Mouse (Mus musculus) bone marrow, adult 2 months (tissue): ENCODE measurements around the gene Nkap. TPM values are rescaled to one million over a fixed set of nuclear protein-coding genes. Genes with fewer than 3 reads are reported as not detected.
A peak's percentile ranks its signal among the peaks of the same experiment; 100 is the strongest.
"Not testable (repeated sequence)": the region's sequence is repeated elsewhere in the genome, so short reads cannot be mapped to it uniquely, and the experiment has no call there.

Experiments
- H3K27ac ChIP-seq: fragments of 200-500 bp; 2 replicates; pipeline ENCODE4 v1.5.1; 2012; ENCODE audit warnings: low read depth, mild to moderate bottlenecking, control low read depth, inconsistent platforms, low read length; ENCODE audit not compliant: control insufficient read depth, poor library complexity, insufficient read depth
- H3K4me1 ChIP-seq: fragments of 200-500 bp; 2 replicates; pipeline ENCODE4 v1.6.1; 2011; ENCODE audit warnings: low read length; ENCODE audit not compliant: control insufficient read depth, insufficient read depth
- H3K4me3 ChIP-seq: fragments of 200-500 bp; replicated peaks from 2 replicates; pipeline ENCODE3; 2011; ENCODE audit warnings: mild to moderate bottlenecking, low read depth, low read length, control low read depth; ENCODE audit not compliant: control insufficient read depth
- CTCF ChIP-seq: fragments of 200-500 bp; IDR thresholded peaks from 2 replicates; pipeline ENCODE4 v1.5.1; 2011; ENCODE audit warnings: low read length, control low read depth; ENCODE audit not compliant: control insufficient read depth, insufficient read depth
- POLR2A ChIP-seq: fragments of 200-500 bp; IDR thresholded peaks from 2 replicates; pipeline ENCODE4 v1.6.1; 2011; ENCODE audit warnings: low read depth, mild to moderate bottlenecking, control low read depth, low read length, borderline replicate concordance; ENCODE audit not compliant: control insufficient read depth
- WGBS: fragments of 180-500 bp; shearing (Covaris S2); methylation state at CpG from one replicate; pipeline ENCODE4 v1.1.7; 2018; 5-methylcytosine and 5-hydroxymethylcytosine counted together
- polyA plus RNA-seq: library from polyadenylated mRNA; stranded (reverse); fragments of >200 nt; gene quantifications from 2 replicates; pipeline ENCODE4 v1.2.4, GENCODE M21; 2011; ENCODE audit warnings: low replicate concordance; ENCODE audit not compliant: missing spikeins, insufficient read depth, insufficient read length

Gene Nkap
- polyA plus RNA-seq, 1 experiment = 9.2 TPM

GRCm38 (mm10) chrX:37120212-37120611 is 6.4 kb upstream of the Nkap start:
- H3K4me3 ChIP-seq = no peak overlapping the region
- whole genome bisulfite sequencing = 57% methylated on average over 5 of the region's 5 CpGs
- H3K4me1 ChIP-seq = peaks cover 3% of the 10 kb centered on the region; the same call in 1 of the 2 replicates
- no peak overlapping the region for H3K27ac ChIP-seq
- TF ChIP-seq POLR2A (no peak), CTCF (no peak)

- Histone ChIP-seq H3K4me1 (no peaks in the 10 kb centered on the region), H3K4me3 (no peak overlapping the region), H3K27ac (no peak overlapping the region)
- WGBS = 97% methylated on average over 7 of the region's 7 CpGs
- TF ChIP-seq CTCF (no peak), POLR2A (no peak)
Observed at GRCm38 (mm10) chrX:37125511-37125910, 1.1 kb upstream of the Nkap start.

GRCm38 (mm10) chrX:37141732-37142131 is 15.1 kb downstream of the Nkap start:
- WGBS = 78% methylated on average over 3 of the region's 3 CpGs
- Histone ChIP-seq H3K4me1 (no peaks in the 10 kb centered on the region), H3K4me3 (no peak overlapping the region), H3K27ac (no peak overlapping the region)
- TF ChIP-seq CTCF (no peak), POLR2A (no peak)

- H3K27ac ChIP-seq, H3K4me1 ChIP-seq, H3K4me3 ChIP-seq: not testable (repeated sequence)
- WGBS = 52% methylated on average over 2 of the region's 4 CpGs
Observed at GRCm38 (mm10) chrX:37144498-37144897, 17.9 kb downstream of the Nkap start.

- no peak overlapping the region for H3K4me3 ChIP-seq
- H3K27ac ChIP-seq = no peak overlapping the region
- 76% methylated on average over 2 of the region's 2 CpGs for WGBS
- TF ChIP-seq POLR2A (no peak), CTCF (0 out of 2 replicates have a peak, but pooled peaks have one; percentile 29)
- H3K4me1 ChIP-seq = no peaks in the 10 kb centered on the region
Observed at GRCm38 (mm10) chrX:37144954-37145353, 18.4 kb downstream of the Nkap start.

- no peaks in the 10 kb centered on the region for H3K4me1 ChIP-seq
Observed at GRCm38 (mm10) chrX:37157839-37158238, 31.2 kb downstream of the Nkap start.

GRCm38 (mm10) chrX:37161169-37161568 is 34.6 kb downstream of the Nkap start:
- WGBS = 37% methylated on average over 10 of the region's 10 CpGs
- H3K27ac ChIP-seq = no peak overlapping the region
- H3K4me1 ChIP-seq = no peaks in the 10 kb centered on the region
- no peak for TF ChIP-seq CTCF
- TF ChIP-seq POLR2A = no peak
- no peak overlapping the region for H3K4me3 ChIP-seq

More at GRCm38 (mm10) chrX:37157839-37158238, 31.2 kb downstream of the Nkap start:
- TF ChIP-seq POLR2A (no peak), CTCF (no peak)
- 58% methylated on average over 4 of the region's 4 CpGs for WGBS
- H3K27ac ChIP-seq = no peak overlapping the region
- no peak overlapping the region for H3K4me3 ChIP-seq

- H3K27ac ChIP-seq = no peak overlapping the region
- no peak for TF ChIP-seq POLR2A
- TF ChIP-seq CTCF = no peak
- H3K4me3 ChIP-seq = no peak overlapping the region
- no peaks in the 10 kb centered on the region for H3K4me1 ChIP-seq
- WGBS = 82% methylated on average over 18 of the region's 18 CpGs
Observed at GRCm38 (mm10) chrX:37163115-37163514, 36.5 kb downstream of the Nkap start.

GRCm38 (mm10) chrX:37167085-37167484 is 40.5 kb downstream of the Nkap start:
- Histone ChIP-seq H3K27ac (no peak overlapping the region), H3K4me1 (no peaks in the 10 kb centered on the region), H3K4me3 (no peak overlapping the region)
- TF ChIP-seq CTCF (no peak), POLR2A (no peak)
- 15% methylated on average over 3 of the region's 3 CpGs for WGBS
